Mouse (Mus musculus): Measurements from ENCODE around the gene Cox6a2. TPM values are rescaled to one million over a fixed set of nuclear protein-coding genes. Genes with fewer than 3 reads are reported as not detected.
"Not testable (repeated sequence)": the region's sequence is repeated elsewhere in the genome, so short reads cannot be mapped to it uniquely, and the experiment has no call there.

The Cox6a2 gene
- total RNA-seq, 1 experiment = 0.36 TPM

- Histone ChIP-seq H3K9ac (ENCODE audit: insufficient read depth, low read depth, low read length, poor library complexity, severe bottlenecking) (no peak overlapping the region), H3K9me3 (ENCODE audit: control insufficient read depth, insufficient read depth, low read depth, low read length) (no peaks in the 10 kb centered on the region), H3K27ac (ENCODE audit: insufficient read depth, low read depth, low read length, poor library complexity, severe bottlenecking) (no peak overlapping the region), H3K4me3 (ENCODE audit: insufficient read depth in 1 of 2, low read depth in 1 of 2, low read length in 2 of 2, poor library complexity in 1 of 2, severe bottlenecking in 1 of 2) (no peak overlapping the region), H3K36me3 (ENCODE audit: control insufficient read depth, insufficient read depth, low read length, poor library complexity, severe bottlenecking) (no peaks in the 10 kb centered on the region), H3K4me1 (ENCODE audit: control insufficient read depth in 2 of 2, insufficient read depth in 2 of 2, low read length in 2 of 2, poor library complexity in 1 of 2) (no peaks in the 10 kb centered on the region)
- no peak for DNase-seq (ENCODE audit: low read depth, low spot score)
- no peak for TF ChIP-seq ZC3H11A (IDR thresholded peaks at IDR 0.05; ENCODE audit: borderline replicate concordance, low read depth, low read length)
- no peak for TF ChIP-seq HCFC1 (IDR thresholded peaks at IDR 0.05; ENCODE audit: borderline replicate concordance, insufficient read depth, low read length)
- TF ChIP-seq MAFK (IDR thresholded peaks at IDR 0.05; ENCODE audit: insufficient read depth, low read depth, low read length) = no peak
- TF ChIP-seq CHD2 (IDR thresholded peaks at IDR 0.05; ENCODE audit: low read depth, low read length) = no peak
- TF ChIP-seq ZNF384 (IDR thresholded peaks at IDR 0.05; ENCODE audit: low read depth, low read length) = no peak
- in situ Hi-C loops (cut with MboI; ENCODE audit: low sequenced_read_pairs in 2 of 2, unreplicated experiment in 2 of 2) = no loop called here
These were observed 36.2 kb downstream of the Cox6a2 start for GRCm38 (mm10) chr7:128169996-128170395.

- in situ Hi-C loops (cut with MboI; ENCODE audit: low sequenced_read_pairs in 2 of 2, unreplicated experiment in 2 of 2) = no loop called here
- DNase-seq (ENCODE audit: low read depth, low spot score) = no peak
- Histone ChIP-seq H3K27ac (ENCODE audit: insufficient read depth, low read depth, low read length, poor library complexity, severe bottlenecking) (no peak overlapping the region), H3K9me3 (ENCODE audit: control insufficient read depth, insufficient read depth, low read depth, low read length) (no peaks in the 10 kb centered on the region), H3K9ac (ENCODE audit: insufficient read depth, low read depth, low read length, poor library complexity, severe bottlenecking) (no peak overlapping the region), H3K4me1 (ENCODE audit: control insufficient read depth in 2 of 2, insufficient read depth in 2 of 2, low read length in 2 of 2, poor library complexity in 1 of 2) (no peaks in the 10 kb centered on the region), H3K4me3 (ENCODE audit: insufficient read depth in 1 of 2, low read depth in 1 of 2, low read length in 2 of 2, poor library complexity in 1 of 2, severe bottlenecking in 1 of 2) (no peak overlapping the region), H3K36me3 (ENCODE audit: control insufficient read depth, insufficient read depth, low read length, poor library complexity, severe bottlenecking) (no peaks in the 10 kb centered on the region)
- TF ChIP-seq CHD2 (IDR thresholded peaks at IDR 0.05; ENCODE audit: low read depth, low read length) = no peak
- TF ChIP-seq ZC3H11A (IDR thresholded peaks at IDR 0.05; ENCODE audit: borderline replicate concordance, low read depth, low read length) = no peak
- no peak for TF ChIP-seq MAFK (IDR thresholded peaks at IDR 0.05; ENCODE audit: insufficient read depth, low read depth, low read length)
- TF ChIP-seq HCFC1 (IDR thresholded peaks at IDR 0.05; ENCODE audit: borderline replicate concordance, insufficient read depth, low read length) = no peak
- TF ChIP-seq ZNF384 (IDR thresholded peaks at IDR 0.05; ENCODE audit: low read depth, low read length) = no peak
These were observed 39.8 kb downstream of the Cox6a2 start for GRCm38 (mm10) chr7:128166391-128166790.

- no peak overlapping the region for H3K4me3 ChIP-seq (ENCODE audit: insufficient read depth in 1 of 2, low read depth in 1 of 2, low read length in 2 of 2, poor library complexity in 1 of 2, severe bottlenecking in 1 of 2)
- no peaks in the 10 kb centered on the region for H3K4me1 ChIP-seq (ENCODE audit: control insufficient read depth in 2 of 2, insufficient read depth in 2 of 2, low read length in 2 of 2, poor library complexity in 1 of 2)
- DNase-seq (ENCODE audit: low read depth, low spot score) = no peak
- no peaks in the 10 kb centered on the region for H3K36me3 ChIP-seq (ENCODE audit: control insufficient read depth, insufficient read depth, low read length, poor library complexity, severe bottlenecking)
- in situ Hi-C loops (cut with MboI; ENCODE audit: low sequenced_read_pairs in 2 of 2, unreplicated experiment in 2 of 2) = no loop called here
- no peak overlapping the region for H3K9ac ChIP-seq (ENCODE audit: insufficient read depth, low read depth, low read length, poor library complexity, severe bottlenecking)
- H3K27ac ChIP-seq (ENCODE audit: insufficient read depth, low read depth, low read length, poor library complexity, severe bottlenecking) = no peak overlapping the region
- no peak for TF ChIP-seq ZC3H11A (IDR thresholded peaks at IDR 0.05; ENCODE audit: borderline replicate concordance, low read depth, low read length)
- TF ChIP-seq HCFC1 (IDR thresholded peaks at IDR 0.05; ENCODE audit: borderline replicate concordance, insufficient read depth, low read length) = no peak
- TF ChIP-seq MAFK (IDR thresholded peaks at IDR 0.05; ENCODE audit: insufficient read depth, low read depth, low read length) = no peak
- no peak for TF ChIP-seq ZNF384 (IDR thresholded peaks at IDR 0.05; ENCODE audit: low read depth, low read length)
- no peak for TF ChIP-seq CHD2 (IDR thresholded peaks at IDR 0.05; ENCODE audit: low read depth, low read length)
- no peaks in the 10 kb centered on the region for H3K9me3 ChIP-seq (ENCODE audit: control insufficient read depth, insufficient read depth, low read depth, low read length)
These were observed 42.2 kb downstream of the Cox6a2 start for GRCm38 (mm10) chr7:128164001-128164400.

- H3K4me3 ChIP-seq (ENCODE audit: insufficient read depth in 1 of 2, low read depth in 1 of 2, low read length in 2 of 2, poor library complexity in 1 of 2, severe bottlenecking in 1 of 2); H3K9me3 ChIP-seq (ENCODE audit: control insufficient read depth, insufficient read depth, low read depth, low read length); H3K27ac ChIP-seq (ENCODE audit: insufficient read depth, low read depth, low read length, poor library complexity, severe bottlenecking); DNase-seq (ENCODE audit: low read depth, low spot score); H3K9ac ChIP-seq (ENCODE audit: insufficient read depth, low read depth, low read length, poor library complexity, severe bottlenecking); in situ Hi-C loops (cut with MboI; ENCODE audit: low sequenced_read_pairs in 2 of 2, unreplicated experiment in 2 of 2); H3K36me3 ChIP-seq (ENCODE audit: control insufficient read depth, insufficient read depth, low read length, poor library complexity, severe bottlenecking); H3K4me1 ChIP-seq (ENCODE audit: control insufficient read depth in 2 of 2, insufficient read depth in 2 of 2, low read length in 2 of 2, poor library complexity in 1 of 2): not testable (repeated sequence)
These were observed 47.4 kb downstream of the Cox6a2 start for GRCm38 (mm10) chr7:128158688-128159354.

Other genes with a start within 250 kb of the Cox6a2 start
- 91.6 and 142 TPM in 2 replicates for gene Fus, start 238.9 kb downstream of the Cox6a2 start, total RNA-seq (2012; rRNA removed)
- 38.7 and 62.1 TPM in 2 replicates for gene Pycard, start 212.5 kb downstream of the Cox6a2 start, total RNA-seq (2012; rRNA removed)
- gene Trim72, start 202.4 kb downstream of the Cox6a2 start, total RNA-seq (2012; rRNA removed) = 1.1 and 1.2 TPM in 2 replicates
- gene Itgam, start 143.7 kb downstream of the Cox6a2 start, total RNA-seq (2012; rRNA removed) = 0.42 and 1.0 TPM in 2 replicates
- not detected in 2 replicates for gene Gm49368, start 143.7 kb downstream of the Cox6a2 start, total RNA-seq (2012; rRNA removed)
- not detected in 2 replicates for gene Itgax, start 76.8 kb downstream of the Cox6a2 start, total RNA-seq (2012; rRNA removed)
- not detected in 2 replicates for gene Itgad, start 52.0 kb downstream of the Cox6a2 start, total RNA-seq (2012; rRNA removed)
- 9.3 and 11.4 TPM in 2 replicates for gene Armc5, start 31.0 kb upstream of the Cox6a2 start, total RNA-seq (2012; rRNA removed)
- gene 9130023H24Rik, start 31.6 kb upstream of the Cox6a2 start, total RNA-seq (2012; rRNA removed) = 2.1 and 2.6 TPM in 2 replicates
- 5.1 and 10.5 TPM in 2 replicates for gene Tgfb1i1, start 40.4 kb upstream of the Cox6a2 start, total RNA-seq (2012; rRNA removed)
- gene Slc5a2, start 59.3 kb upstream of the Cox6a2 start, total RNA-seq (2012; rRNA removed) = 0.49 and 0.53 TPM in 2 replicates
- gene BC017158, start 91.8 kb upstream of the Cox6a2 start, total RNA-seq (2012; rRNA removed) = 18.6 and 19.6 TPM in 2 replicates
- 5.4 and 6.2 TPM in 2 replicates for gene Rgs10, start 212.4 kb upstream of the Cox6a2 start, total RNA-seq (2012; rRNA removed)

All from ES-E14 (cell line).